Mouse (Mus musculus): ENCODE measurements around the gene Morn5. TPM values are rescaled to one million over a fixed set of nuclear protein-coding genes. Genes with fewer than 3 reads are reported as not detected.
A peak's percentile ranks its signal among the peaks of the same experiment; 100 is the strongest.

The Morn5 gene
- total and polyA plus RNA-seq, 2 experiments from 2014 or later, result 3.4 TPM; not detected in 1

- H3K27me3 ChIP-seq (ENCODE audit: insufficient read depth, low read length), result peaks cover 88% of the 10 kb centered on the region
- no peak for ATAC-seq
- no peak overlapping the region for H3K27ac ChIP-seq
- 2% methylated on average over 21 of the region's 21 CpGs for whole genome bisulfite sequencing
- peak overlapping the region; percentile 21 for H3K4me3 ChIP-seq (ENCODE audit: low read length)
- peak overlapping the region; percentile 53 for H3K4me2 ChIP-seq (ENCODE audit: low read depth, low read length)
- H3K36me3 ChIP-seq (ENCODE audit: insufficient read depth, low read length), result no peaks in the 10 kb centered on the region
- H3K9me3 ChIP-seq (ENCODE audit: low read length), result no peaks in the 10 kb centered on the region
- no peak overlapping the region for H3K9ac ChIP-seq (replicated peaks; ENCODE audit: low read length)
- peaks cover 6% of the 10 kb centered on the region; the same call in 1 of the 2 replicates for H3K4me1 ChIP-seq (ENCODE audit: insufficient read depth, low read length)
- no peak for TF ChIP-seq CTCF (IDR thresholded peaks at IDR 0.05; ENCODE audit: low read depth)
- no peak for DNase-seq (ENCODE audit: low spot score)
These were observed 53.9 kb downstream of the Morn5 start for GRCm38 (mm10) chr2:36103069-36103554.

DNA sequence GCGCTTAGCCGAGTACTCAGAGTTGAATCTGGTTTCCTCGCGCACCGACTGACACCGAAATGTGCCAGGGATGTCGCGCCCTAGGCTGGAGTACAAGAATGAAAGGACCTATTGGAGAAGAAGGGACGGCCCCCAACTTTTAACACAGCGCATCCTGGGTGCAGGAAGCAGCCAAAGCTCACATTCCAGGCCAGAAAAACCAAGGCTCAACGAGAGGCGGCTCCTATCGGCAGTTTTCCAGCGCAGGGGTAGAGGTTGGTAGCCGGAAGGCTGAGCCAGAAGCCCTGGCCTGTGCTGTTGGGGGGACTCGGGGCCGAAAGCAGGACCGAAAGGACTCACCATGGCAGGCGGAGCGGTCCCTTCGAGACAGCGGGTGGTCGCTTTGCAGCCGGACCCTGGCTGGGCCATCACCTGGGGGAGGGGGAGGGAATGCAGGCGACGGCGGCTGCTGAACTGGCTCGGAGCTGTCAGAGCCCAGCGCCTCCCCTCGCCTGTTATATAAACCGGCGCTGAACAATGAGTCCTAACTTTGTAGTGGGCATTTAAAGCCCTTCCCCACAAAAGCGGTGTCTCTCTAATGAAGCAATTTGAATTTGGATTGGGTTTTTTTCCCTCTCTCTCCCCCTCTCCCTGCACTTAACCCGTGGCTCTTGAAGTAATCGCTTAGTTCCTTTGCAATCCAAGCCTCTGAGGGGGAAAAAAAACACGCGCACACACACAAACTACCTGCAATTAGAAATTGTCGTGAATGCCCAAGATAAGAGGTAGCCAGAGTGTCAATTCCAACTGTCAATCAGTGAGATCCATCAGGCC lies 54.5 kb downstream of the Morn5 start:
- Histone ChIP-seq H3K36me3 (ENCODE audit: insufficient read depth, low read length) (no peaks in the 10 kb centered on the region), H3K4me2 (ENCODE audit: low read depth, low read length) (peak overlapping the region; percentile 53), H3K27ac (no peak overlapping the region), H3K9me3 (ENCODE audit: low read length) (no peaks in the 10 kb centered on the region), H3K4me3 (ENCODE audit: low read length) (peak overlapping the region; percentile 33), H3K27me3 (ENCODE audit: insufficient read depth, low read length) (peaks cover 82% of the 10 kb centered on the region), H3K4me1 (ENCODE audit: insufficient read depth, low read length) (peaks cover 6% of the 10 kb centered on the region; the same call in 1 of the 2 replicates), H3K9ac (replicated peaks; ENCODE audit: low read length) (no peak overlapping the region)
- under 1% methylated on average over 38 of the region's 38 CpGs for WGBS
- no peak for DNase-seq (ENCODE audit: low spot score)
- ATAC-seq, result no peak
- no peak for TF ChIP-seq CTCF (IDR thresholded peaks at IDR 0.05; ENCODE audit: low read depth)

DNA sequence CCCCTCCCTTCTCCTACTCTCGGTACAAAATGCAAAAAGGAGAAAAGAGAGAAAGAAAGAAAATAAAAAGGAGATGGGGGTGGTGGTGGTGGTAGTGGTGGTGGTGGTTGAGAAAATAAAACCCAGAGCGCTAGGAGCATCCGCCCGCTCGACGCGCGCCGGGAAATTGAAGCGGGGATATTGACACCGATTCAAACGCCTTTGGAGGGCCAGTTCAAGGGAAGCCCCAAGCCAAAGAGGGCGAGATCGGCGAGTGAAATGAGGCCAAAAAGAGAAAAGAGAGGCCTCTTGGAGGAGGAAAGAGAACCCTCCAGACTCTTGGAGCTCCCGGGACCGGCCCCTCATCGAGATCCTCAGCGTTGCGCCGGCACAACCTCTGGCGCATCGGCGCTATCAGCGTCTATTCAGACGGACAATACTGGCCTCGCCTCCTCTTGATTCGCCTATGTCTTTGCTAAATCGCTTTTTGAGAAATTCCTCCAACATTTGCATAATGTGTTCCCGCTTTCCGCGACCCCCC lies 55.2 kb downstream of the Morn5 start:
- Histone ChIP-seq H3K27ac (no peak overlapping the region), H3K9me3 (ENCODE audit: low read length) (no peaks in the 10 kb centered on the region), H3K4me3 (ENCODE audit: low read length) (peak overlapping the region; percentile 33), H3K9ac (replicated peaks; ENCODE audit: low read length) (no peak overlapping the region), H3K36me3 (ENCODE audit: insufficient read depth, low read length) (no peaks in the 10 kb centered on the region), H3K4me2 (ENCODE audit: low read depth, low read length) (peak overlapping the region; percentile 53), H3K4me1 (ENCODE audit: insufficient read depth, low read length) (peaks cover 6% of the 10 kb centered on the region; the same call in 1 of the 2 replicates), H3K27me3 (ENCODE audit: insufficient read depth, low read length) (peaks cover 79% of the 10 kb centered on the region)
- TF ChIP-seq CTCF (IDR thresholded peaks at IDR 0.05; ENCODE audit: low read depth), result no peak
- ATAC-seq (no peak), DNase-seq (ENCODE audit: low spot score) (no peak)
- under 1% methylated on average over 32 of the region's 32 CpGs for WGBS

- Histone ChIP-seq H3K9me3 (ENCODE audit: low read length) (no peaks in the 10 kb centered on the region), H3K4me3 (ENCODE audit: low read length) (peak within 1 kb of the TSS; percentile 33), H3K4me1 (ENCODE audit: insufficient read depth, low read length) (peaks cover 6% of the 10 kb centered on the region; the same call in 1 of the 2 replicates), H3K27me3 (ENCODE audit: insufficient read depth, low read length) (peaks cover 74% of the 10 kb centered on the region), H3K27ac (no peak within 1 kb of the TSS), H3K4me2 (ENCODE audit: low read depth, low read length) (peak within 1 kb of the TSS; percentile 53), H3K36me3 (ENCODE audit: insufficient read depth, low read length) (no peaks in the 10 kb centered on the region), H3K9ac (replicated peaks; ENCODE audit: low read length) (no peak within 1 kb of the TSS)
- TF ChIP-seq CTCF (IDR thresholded peaks at IDR 0.05; ENCODE audit: low read depth), result no peak
- DNase-seq (ENCODE audit: low spot score) (no peak), ATAC-seq (peak; percentile 32; the same call in 1 of the 2 replicates)
- under 1% methylated on average over 52 of the region's 58 CpGs for WGBS
These were observed 55.9 kb downstream of the Morn5 start, which contains the start of gene Lhx6 for GRCm38 (mm10) chr2:36104956-36105741. Gene Lhx6, minus strand, starts transcription at chr2:36105408.

DNA sequence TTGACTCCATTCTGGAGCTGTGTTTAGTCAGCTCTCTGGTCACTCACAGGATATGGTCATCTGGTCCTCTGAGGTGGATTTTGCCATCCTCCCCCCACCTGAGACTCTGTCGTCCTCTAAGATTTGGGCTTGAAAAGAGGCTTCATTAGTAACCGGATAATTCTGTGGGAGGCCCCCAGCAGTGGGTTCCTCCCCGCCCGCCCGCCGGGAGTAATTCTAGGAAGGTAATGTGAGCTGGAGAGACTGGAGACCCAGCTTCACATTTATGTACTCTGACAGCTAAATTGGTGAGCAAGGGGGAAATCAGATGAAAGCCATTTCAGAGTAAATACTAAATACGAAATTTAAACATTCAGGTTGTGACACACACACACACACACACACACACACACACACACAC lies 59.4 kb downstream of the Morn5 start:
- Histone ChIP-seq H3K9me3 (ENCODE audit: low read length) (no peaks in the 10 kb centered on the region), H3K4me2 (ENCODE audit: low read depth, low read length) (no peak overlapping the region), H3K9ac (replicated peaks; ENCODE audit: low read length) (no peak overlapping the region), H3K4me3 (ENCODE audit: low read length) (no peak overlapping the region), H3K36me3 (ENCODE audit: insufficient read depth, low read length) (no peaks in the 10 kb centered on the region), H3K27ac (no peak overlapping the region), H3K27me3 (ENCODE audit: insufficient read depth, low read length) (peaks cover 50% of the 10 kb centered on the region), H3K4me1 (ENCODE audit: insufficient read depth, low read length) (peaks cover 6% of the 10 kb centered on the region; the same call in 1 of the 2 replicates)
- ATAC-seq, result no peak
- no peak for TF ChIP-seq CTCF (IDR thresholded peaks at IDR 0.05; ENCODE audit: low read depth)
- DNase-seq (ENCODE audit: low spot score), result no peak
- WGBS, result 13% methylated on average over 7 of the region's 7 CpGs

DNA sequence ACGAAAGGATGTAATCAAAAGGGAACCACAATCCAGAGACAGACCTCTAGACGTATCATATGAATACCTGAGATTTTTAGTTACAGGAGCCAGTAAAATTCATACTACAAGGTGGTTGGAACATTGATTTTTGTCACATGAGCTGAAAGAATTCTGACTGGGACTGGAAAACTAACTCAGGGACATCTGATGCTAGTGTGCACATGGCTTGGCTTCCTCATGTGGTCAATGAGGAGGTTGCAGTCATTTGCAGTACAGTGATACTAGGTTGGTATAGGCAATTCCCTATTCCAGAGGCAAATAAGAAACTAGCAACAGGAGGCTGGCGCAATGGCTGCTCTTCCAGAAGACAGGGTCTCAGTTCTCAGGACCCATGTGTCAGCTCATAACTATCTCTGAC lies 63.4 kb downstream of the Morn5 start:
- Histone ChIP-seq H3K36me3 (ENCODE audit: insufficient read depth, low read length) (peaks cover 15% of the 10 kb centered on the region), H3K27ac (no peak overlapping the region), H3K4me2 (ENCODE audit: low read depth, low read length) (no peak overlapping the region), H3K4me1 (ENCODE audit: insufficient read depth, low read length) (no peaks in the 10 kb centered on the region), H3K9ac (replicated peaks; ENCODE audit: low read length) (no peak overlapping the region), H3K27me3 (ENCODE audit: insufficient read depth, low read length) (peaks cover 14% of the 10 kb centered on the region), H3K4me3 (ENCODE audit: low read length) (no peak overlapping the region), H3K9me3 (ENCODE audit: low read length) (no peaks in the 10 kb centered on the region)
- WGBS, result 80% methylated on average over 3 of the region's 3 CpGs
- peak; percentile 52 for TF ChIP-seq CTCF (IDR thresholded peaks at IDR 0.05; ENCODE audit: low read depth)
- ATAC-seq (no peak), DNase-seq (ENCODE audit: low spot score) (no peak)
